Mouse (Mus musculus): ENCODE results near the gene Mrpl2.

Gene Mrpl2

DNA sequence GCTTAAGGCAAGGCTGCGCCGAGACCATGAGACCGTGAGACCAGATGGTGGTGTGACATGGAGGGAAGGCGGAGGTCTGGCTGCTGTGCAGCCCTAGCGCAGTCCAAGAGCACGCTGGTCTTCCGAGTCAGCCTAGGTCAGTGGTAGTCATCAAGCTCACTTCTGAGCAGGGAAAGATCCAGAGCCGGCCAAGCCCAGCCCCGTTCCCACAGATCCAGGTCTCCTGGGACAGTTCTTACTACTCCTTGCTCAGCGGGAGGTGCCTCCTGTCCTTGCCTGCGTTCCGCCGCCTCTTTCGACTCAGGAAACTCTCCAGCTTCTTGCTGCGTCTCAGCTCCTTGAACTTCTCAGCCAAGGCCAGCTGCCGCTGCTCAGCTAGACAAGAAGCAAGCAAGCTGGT lies 21.7 kb downstream of the Mrpl2 start:
- no peak for DNase-seq (ENCODE audit: low spot score)

DNA sequence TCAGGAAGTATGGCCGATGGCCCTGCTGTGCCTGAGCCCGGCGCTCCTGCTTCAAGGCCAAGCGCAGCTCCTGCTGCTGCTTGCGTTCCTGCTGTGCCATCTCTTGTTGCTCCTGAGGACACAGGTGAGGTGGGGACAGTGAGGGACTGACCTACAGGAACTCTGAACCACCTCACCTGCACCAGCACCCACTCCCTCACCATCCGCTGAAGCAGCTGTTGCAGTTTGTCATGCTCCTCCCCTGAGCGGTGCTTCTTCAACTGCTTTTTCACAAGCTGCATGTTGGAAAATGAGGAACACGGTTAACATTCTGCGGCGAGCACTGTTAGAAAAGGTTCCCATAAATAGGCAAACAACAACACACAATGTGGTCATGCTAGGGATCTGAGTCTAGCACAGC lies 23.9 kb downstream of the Mrpl2 start:
- DNase-seq (ENCODE audit: low spot score) = no peak

DNA sequence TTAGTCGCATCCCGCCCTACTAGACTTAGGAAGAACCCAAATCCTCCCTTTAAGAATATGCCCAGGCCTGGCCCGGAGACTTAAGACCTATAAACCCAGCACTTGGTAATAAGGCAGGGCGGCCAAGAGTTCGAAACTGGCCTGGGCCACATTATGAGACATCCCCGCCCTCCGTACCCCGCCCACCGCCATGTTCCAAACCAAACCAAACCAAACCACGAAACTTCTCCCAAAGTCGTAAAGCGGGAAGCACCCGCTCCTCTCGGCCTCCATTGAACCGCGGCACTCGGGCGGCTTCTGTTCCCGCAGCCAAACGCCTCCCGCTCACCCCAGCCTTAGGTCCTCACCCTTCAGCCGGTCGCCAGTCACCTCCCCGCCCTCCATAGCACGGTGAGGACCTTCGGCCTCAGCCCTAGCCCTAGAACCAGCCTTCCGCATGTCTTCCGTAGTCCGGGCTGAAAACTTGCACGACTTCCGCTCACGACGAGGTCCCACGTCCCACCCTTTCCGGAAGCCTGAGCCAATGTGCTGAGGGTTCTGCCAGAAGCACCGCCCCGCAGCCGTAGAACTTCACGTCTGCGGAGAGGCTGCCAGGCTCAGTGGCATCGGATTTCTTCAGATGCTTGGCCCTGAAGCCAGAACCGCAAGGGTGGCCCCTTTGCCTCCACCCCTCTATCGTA lies 28.0 kb downstream of the Mrpl2 start, which contains the start of gene Rrp36:
Gene Rrp36, minus strand, starts transcription at position 503 of the 680 bp plus-strand sequence.
- peak; percentile 92 for DNase-seq (ENCODE audit: low spot score)

DNA sequence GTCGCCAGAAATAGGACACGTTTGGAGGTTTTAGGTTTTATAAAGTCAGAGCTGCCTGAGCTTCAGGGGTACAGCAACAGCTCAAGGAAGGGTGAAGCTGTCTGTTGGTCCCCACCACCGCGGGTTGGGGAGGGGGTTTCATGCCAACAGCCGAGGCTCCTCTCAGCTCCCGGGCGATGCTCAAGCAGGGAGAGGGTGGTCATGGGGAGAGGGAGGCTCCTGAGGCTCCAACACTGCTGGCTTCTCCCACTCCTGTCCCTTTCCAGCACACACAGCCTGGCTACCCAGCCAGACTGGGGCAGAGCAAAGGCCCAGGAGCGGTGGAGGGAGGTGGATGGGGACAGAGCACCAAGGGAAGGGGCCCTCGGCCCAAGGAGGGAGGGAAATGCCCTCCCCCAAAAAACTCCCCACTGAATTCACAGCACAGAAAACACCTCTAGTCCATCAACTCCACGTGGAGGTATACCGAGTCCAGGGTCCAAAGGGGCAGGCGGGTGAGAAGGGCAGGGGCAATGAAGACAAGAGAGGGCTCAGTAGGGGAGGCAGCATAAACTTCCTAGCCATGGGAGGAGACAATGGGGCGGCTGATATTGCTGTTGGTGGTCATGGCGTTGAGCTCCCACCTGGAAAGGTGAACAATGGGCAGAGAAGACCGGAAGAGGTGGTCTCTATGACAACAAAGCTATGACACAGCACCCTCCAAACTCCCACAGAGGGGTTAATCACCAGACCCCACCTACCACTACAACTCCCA lies 28.7 kb downstream of the Mrpl2 start:
- no peak for DNase-seq (ENCODE audit: low spot score)

DNA sequence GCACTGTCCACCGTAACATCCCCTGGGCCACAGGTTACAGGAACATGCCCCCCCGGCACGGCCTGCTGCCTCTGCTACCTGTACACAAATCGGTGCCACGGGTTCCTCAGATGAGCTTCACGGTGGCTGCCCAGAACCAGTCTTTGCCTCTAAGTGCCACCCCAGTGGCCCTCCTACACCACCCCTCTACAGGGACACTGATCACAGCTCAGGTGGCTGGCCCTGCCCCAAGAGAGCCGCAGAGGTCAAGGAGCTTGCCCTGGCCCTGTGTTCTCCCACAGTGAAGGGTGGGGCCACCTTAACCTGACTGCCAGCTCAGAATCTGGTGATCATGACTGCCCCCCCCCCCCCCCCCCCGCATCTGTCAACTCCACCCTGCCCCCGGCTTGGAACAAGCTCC lies 32.4 kb downstream of the Mrpl2 start, which contains the start of gene Mea1:
Gene Mea1, plus strand, starts transcription at position 378 of the 400 bp plus-strand sequence.
- no peak for DNase-seq (ENCODE audit: low spot score)

DNA sequence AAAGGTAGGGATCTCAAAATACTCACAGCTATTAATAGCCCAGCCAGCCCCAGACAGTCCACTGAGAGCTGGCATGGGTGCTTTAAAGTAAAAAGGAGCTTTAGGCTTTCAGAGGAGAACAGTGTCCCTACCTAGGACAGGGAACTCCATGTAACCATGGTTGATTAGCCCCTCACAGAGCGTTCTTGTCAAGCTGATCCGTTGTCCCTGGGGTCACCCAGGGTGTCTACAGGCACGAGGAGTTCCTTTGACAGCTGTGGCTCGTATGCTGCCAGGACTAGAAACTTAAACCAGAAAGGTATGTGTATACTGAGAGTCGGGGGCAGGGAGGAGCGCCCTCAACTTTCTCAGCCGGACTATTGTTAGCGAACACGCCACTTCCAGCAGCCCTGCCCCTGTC lies 32.9 kb downstream of the Mrpl2 start:
- DNase-seq (ENCODE audit: low spot score) = no peak

DNA sequence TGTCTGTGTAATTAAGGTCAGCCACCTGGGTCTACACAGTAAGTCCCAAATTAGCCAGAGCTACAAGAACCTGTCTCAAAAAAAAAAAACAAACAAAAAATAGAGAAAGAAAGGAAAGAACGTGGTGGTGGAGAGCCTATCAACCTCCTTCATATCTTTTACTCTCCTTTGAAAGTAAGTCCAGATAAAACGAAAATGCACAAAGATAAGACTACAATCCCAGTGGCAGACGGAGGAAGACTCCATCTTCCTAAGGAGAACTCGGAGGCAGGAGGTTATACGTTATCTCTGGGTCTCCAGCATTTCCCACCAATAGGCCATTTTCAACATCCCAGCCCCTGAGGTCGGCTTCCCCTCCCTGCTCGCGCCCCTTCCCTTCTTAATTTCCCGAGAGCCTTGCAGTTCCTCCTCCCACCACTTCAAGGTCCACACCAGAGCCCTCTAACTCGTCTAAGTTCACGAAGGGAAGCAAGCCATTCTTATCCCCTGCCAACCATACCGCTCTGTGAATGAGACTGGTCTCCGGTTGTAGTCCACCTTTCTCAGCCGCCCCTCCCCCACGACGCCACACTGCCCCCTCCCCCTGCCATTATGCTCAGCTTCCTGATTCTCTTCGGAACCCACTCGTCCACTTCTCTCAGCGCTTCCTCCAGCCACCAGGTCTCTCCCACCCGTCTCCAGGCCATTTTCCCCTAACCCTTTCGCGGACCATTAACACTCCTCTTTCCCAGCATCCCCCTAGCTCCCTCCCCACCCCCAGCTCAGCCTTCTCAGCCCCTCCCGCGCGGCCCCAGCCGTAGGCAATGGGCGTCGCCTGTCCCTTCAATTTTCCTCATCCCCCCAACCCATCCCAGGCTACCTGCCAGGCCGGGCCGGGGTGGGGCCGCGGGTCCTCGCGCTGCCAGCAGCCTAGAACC lies 34.1 kb downstream of the Mrpl2 start:
- peak; percentile 50 for DNase-seq (ENCODE audit: low spot score)

DNA sequence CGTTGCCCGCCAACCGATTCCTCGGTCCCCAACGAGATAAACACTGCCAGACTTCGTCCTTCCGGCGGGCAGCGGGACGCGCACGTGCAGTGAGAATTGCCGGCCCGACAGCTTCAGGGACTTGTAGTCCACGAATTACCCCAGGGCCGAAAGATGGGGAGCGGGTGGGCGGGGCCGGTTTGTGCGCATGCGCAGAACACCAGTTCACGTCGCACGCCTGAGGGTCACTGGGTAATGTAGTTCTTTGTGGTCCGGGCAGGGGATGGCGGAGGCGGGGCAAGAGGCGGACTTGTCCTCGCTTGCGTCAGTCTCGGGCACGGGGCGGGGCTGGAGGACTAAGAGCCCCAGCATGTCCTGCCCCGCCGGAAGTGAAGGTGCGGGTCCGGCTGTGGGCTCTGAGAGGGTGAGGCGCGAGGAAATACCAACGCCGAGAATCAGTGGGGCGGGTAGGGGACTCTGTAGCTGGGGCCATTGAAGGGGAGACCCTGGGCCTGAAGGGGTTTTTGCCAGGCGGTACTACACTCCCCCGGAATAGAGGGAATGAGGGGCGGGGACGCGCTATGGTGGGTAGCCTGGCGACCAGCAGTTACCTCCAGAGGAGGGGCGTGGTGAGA lies 34.8 kb downstream of the Mrpl2 start, which contains the start of gene Klhdc3:
Gene Klhdc3, minus strand, starts transcription at position 155 of the 614 bp plus-strand sequence.
- DNase-seq (ENCODE audit: low spot score) = peak; percentile 99

DNA sequence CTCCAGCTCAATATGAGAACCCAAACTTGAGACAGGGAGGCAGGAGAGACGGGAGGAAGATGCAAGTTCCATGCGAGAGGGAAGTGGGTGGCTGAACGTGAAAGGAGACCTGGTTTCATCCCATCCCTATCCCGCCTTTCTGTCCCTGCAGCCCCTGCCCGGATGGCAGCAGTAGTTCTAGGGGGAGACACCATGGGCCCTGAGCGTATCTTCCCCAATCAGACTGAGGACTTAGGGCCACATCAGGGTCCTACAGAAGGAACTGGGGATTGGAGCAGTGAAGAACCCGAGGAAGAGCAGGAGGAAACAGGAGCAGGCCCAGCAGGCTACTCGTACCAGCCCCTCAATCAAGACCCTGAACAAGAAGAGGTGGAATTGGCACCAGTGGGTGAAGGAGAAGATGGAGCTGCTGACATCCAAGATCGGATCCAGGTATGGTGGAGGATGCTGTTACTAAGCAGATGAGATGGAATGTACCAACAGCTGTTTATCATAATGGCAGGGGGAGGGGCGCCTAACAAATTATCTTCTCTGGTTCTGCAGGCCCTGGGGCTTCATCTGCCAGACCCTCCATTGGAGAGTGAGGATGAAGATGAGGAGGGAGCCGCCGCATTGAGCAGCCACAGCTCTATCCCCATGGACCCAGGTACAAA lies 35.6 kb downstream of the Mrpl2 start:
- DNase-seq (ENCODE audit: low spot score) = no peak

DNA sequence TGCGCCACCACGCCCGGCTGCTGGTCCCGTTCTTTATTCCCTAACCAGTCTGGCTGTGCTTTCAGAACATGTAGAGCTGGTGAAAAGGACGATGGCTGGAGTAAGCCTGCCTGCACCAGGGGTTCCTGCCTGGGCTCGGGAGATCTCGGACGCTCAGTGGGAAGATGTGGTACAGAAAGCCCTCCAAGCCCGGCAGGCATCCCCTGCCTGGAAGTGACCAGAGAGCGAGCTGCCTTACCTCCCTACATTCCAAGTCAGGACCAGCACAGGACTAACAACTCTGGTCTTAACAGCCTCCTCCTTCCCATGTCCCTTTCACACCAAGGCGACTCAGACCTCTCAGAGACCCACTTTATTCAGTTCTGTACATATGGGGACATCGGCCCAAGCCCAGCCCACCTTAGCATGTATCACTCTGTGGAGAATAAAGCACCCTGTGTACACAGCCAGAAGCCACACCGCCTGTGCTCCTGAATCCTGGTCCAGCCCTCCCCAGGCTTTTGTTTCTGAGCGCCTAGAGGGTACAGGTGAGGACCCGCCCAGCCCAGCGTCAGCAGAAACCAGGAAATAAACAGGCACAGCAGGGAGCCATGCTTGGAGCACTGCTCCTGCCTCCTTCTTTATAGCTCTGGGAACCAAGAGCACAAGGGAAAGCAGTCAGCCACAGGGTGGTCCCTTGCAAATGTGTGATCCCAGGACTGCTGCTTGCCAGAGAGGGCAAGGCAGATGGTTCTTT lies 36.8 kb downstream of the Mrpl2 start:
- DNase-seq (ENCODE audit: low spot score) = no peak

DNA sequence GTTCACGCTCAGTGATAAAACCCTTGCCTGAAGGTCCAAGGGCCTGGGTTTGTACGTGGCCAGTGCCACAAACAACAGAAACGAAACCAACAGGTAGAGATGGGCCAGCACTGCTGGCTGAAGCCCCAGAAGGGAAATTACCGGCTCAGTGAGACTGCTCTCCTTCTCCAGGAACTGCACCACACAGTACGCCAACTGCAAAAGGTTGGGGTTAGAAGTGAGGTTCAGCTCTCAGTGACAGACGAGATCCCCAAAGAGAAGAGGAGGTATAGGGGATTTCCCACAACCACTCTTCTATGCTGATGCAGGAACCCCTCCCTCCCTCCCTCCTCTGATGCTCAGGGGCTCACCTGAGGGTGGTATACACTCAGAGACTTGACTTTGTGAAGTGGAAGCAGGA lies 39.9 kb downstream of the Mrpl2 start:
- DNase-seq (ENCODE audit: low spot score) = no peak

DNA sequence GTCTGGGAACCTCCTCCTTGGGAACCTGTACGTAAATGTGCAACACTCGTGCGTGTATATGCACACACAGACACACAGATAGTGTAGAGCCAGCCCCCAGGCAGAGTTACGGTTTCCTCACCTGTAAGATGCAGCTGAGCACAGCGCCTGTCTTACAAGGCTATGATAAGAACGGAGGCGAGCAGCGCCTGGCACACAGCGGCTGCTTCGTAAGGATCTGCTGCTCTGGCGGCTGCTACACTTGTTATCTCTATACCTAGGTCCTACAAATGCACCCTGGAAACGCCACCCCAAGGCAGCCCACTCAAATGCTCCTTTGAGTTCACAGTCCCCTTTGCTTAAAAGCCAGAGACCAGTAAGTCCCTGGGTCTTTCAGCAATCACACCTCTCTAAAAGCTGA lies 44.6 kb downstream of the Mrpl2 start:
- DNase-seq (ENCODE audit: low spot score) = no peak

DNA sequence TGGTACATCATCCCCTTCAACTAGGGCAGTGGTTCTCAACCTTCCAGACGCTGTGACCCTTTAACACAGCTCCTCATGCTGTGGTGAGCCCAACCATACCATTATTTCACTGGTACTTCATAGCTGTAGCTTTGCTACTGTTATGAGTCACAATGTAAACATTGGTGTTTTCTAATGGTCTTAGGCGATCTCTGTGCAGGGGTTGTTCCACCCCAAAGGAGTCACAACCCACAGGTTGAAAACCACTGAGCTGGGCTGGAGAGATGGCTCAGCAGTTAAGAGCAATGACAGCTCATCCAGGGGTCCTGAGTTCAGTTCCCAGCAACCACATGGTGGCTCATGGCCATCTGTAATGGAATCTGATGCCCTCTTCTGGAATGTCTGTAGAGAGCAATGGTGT lies 45.4 kb downstream of the Mrpl2 start:
- no peak for DNase-seq (ENCODE audit: low spot score)

DNA sequence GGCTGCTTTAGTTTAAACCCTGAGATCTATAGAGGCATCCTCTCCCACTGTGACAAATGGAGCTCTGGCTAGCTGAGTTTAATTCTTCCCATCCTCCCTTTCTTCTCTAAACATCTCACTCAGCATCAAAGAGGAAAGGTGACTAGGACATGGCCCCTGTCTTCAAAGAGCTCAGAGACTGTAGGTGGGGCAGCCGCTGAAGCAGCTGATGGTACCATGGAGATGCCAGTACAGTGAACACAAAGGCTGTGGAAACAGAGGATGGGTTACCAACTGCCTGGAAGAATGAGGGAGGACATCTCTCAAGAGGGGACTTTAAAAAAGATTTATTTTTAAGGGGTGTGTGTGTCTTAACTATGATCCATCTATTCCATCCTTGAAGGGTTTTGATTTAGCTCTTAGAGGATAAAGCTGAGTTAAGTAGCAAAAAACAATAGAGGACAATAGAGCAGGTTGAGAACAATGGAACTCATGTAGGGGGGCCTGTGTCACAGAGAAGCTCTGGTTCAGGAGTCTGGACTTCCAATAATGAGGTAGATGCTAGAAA lies 48.6 kb downstream of the Mrpl2 start:
- no peak for DNase-seq (ENCODE audit: low spot score)

DNA sequence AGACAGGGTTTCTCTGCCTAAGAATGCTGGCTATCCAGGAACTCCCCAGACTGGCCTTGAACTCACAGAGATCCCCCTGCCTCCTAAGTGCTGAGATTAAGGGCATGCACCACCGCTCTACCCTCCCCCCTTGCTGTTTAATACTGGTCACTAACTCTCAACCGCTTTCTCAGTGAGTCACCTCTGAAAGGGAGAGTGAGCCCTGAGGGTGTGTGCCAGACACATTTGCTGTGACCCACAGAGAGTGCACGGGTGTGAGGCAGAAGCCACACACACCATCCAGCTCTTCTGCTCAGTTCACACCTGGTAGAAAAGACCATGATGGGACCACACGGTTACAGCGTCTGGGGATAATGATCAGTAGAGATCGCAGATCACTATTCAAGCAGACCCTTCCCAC lies 52.5 kb downstream of the Mrpl2 start:
- DNase-seq (ENCODE audit: low spot score) = no peak

DNA sequence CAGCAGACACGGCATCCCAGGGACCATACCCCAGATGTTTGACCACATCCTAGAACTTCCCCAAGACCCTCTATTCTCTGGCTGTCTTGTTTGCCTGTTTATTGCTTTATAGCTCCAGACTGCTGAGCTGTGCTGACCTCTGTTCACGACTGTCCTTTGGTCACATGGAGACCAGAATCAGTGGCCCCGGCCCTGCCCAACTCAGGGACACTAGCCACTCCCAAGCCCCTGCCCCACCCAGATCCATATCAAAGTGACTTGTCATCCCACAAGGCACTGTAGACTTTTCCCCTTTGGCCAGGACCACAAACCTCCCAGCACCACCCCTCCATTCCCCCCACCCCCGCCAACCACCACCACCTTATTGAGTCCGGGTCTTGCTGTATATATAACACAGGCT lies 53.2 kb downstream of the Mrpl2 start:
- no peak for DNase-seq (ENCODE audit: low spot score)

Data from urinary bladder, postnatal 14 days (tissue).